Mouse (Mus musculus) limb, embryonic 15.5 days (tissue): Measurements from ENCODE around the gene Hist1h4k. TPM values are rescaled to one million over a fixed set of nuclear protein-coding genes. Genes with fewer than 3 reads are reported as not detected.
"Not testable (repeated sequence)": the region's sequence is repeated elsewhere in the genome, so short reads cannot be mapped to it uniquely, and the experiment has no call there.

Experiments
- ATAC-seq: fragments of 200-750 bp; cut with Nextera tagmentation; 2 replicates; pipeline ENCODE4 v1.8.0; 2017; ENCODE audit warnings: low read depth, moderate TSS enrichment; ENCODE audit not compliant: insufficient number of reproducible peaks, low FRiP score, low TSS enrichment
- H3K27ac ChIP-seq: fragments of 300-500 bp; sonication (generic); 2 replicates; pipeline ENCODE4 v1.5.1; 2015; ENCODE audit warnings: moderate library complexity, mild to moderate bottlenecking, inconsistent platforms
- H3K27me3 ChIP-seq: fragments of 300-500 bp; sonication (generic); 2 replicates; pipeline ENCODE4 v1.6.1; 2015; ENCODE audit warnings: inconsistent platforms
- H3K36me3 ChIP-seq: fragments of 300-500 bp; sonication (generic); 2 replicates; pipeline ENCODE4 v1.6.1; 2015; ENCODE audit warnings: inconsistent platforms
- H3K4me1 ChIP-seq: fragments of 300-500 bp; sonication (generic); 2 replicates; pipeline ENCODE4 v1.6.1; 2015; ENCODE audit warnings: inconsistent platforms
- H3K4me2 ChIP-seq: fragments of 300-500 bp; sonication (generic); 2 replicates; pipeline ENCODE4 v1.6.1; 2015; ENCODE audit warnings: mild to moderate bottlenecking, inconsistent platforms
- H3K4me3 ChIP-seq: fragments of 300-500 bp; sonication (generic); 2 replicates; pipeline ENCODE4 v1.5.1; 2015; ENCODE audit warnings: mild to moderate bottlenecking, inconsistent platforms
- H3K9ac ChIP-seq: fragments of 300-500 bp; sonication (generic); 2 replicates; pipeline ENCODE4 v1.6.1; 2015; ENCODE audit warnings: inconsistent platforms
- H3K9me3 ChIP-seq: fragments of 300-500 bp; sonication (generic); 2 replicates; pipeline ENCODE4 v1.6.1; 2016; ENCODE audit warnings: inconsistent platforms
- WGBS: fragments of 180-500 bp; shearing (Covaris S2); methylation state at CpG from one replicate; pipeline ENCODE4 v1.1.7; 2015; 5-methylcytosine and 5-hydroxymethylcytosine counted together
- polyA plus RNA-seq: library from polyadenylated mRNA; unstranded; fragments of >200 nt; fragmentation: Nextera tagmentation; extraction: Ambion mirVana; gene quantifications from 2 replicates; pipeline ENCODE4 v1.2.1, GENCODE M21; 2015

Hist1h4k gene
- polyA plus RNA-seq, 1 experiment from 2014 or later: 4.1 TPM

GRCm38 (mm10) chr13:21722993-21723836 lies 27.1 kb downstream of the Hist1h4k start:
- Histone ChIP-seq H3K27ac (no peak overlapping the region), H3K36me3 (no peaks in the 10 kb centered on the region), H3K4me1 (peaks cover 12% of the 10 kb centered on the region), H3K27me3 (no peaks in the 10 kb centered on the region), H3K4me2 (no peak overlapping the region), H3K9me3 (no peaks in the 10 kb centered on the region), H3K9ac (no peak overlapping the region), H3K4me3 (no peak overlapping the region)
- WGBS: 27% methylated on average over 5 of the region's 5 CpGs
- no peak for ATAC-seq

- H3K36me3 ChIP-seq: no peaks in the 10 kb centered on the region
- peaks cover 14% of the 10 kb centered on the region for H3K4me1 ChIP-seq
- 3% methylated on average over 11 of the region's 11 CpGs for WGBS
- H3K27ac ChIP-seq: peak overlapping the region; percentile 87
- peak overlapping the region; percentile 44 for H3K4me3 ChIP-seq
- H3K9ac ChIP-seq: 0 out of 2 replicates have a peak overlapping the region, but pooled peaks have one; percentile 23
- no peak for ATAC-seq
- no peaks in the 10 kb centered on the region for H3K9me3 ChIP-seq
- no peaks in the 10 kb centered on the region for H3K27me3 ChIP-seq
- peak overlapping the region; percentile 58 for H3K4me2 ChIP-seq
Measured at GRCm38 (mm10) chr13:21722373-21722925, 27.9 kb downstream of the Hist1h4k start.

- H3K4me1 ChIP-seq: peaks cover 17% of the 10 kb centered on the region
- peak; percentile 96 for ATAC-seq
- H3K9ac ChIP-seq: peak within 1 kb of the TSS; percentile 23; the same call in 1 of the 2 replicates
- peak within 1 kb of the TSS; percentile 58 for H3K4me2 ChIP-seq
- not testable (repeated sequence) for H3K36me3 ChIP-seq, H3K27me3 ChIP-seq, H3K9me3 ChIP-seq
- WGBS: under 1% methylated on average over 37 of the region's 37 CpGs
- H3K27ac ChIP-seq: peak within 1 kb of the TSS; percentile 87
- peak within 1 kb of the TSS; percentile 44 for H3K4me3 ChIP-seq
Measured at GRCm38 (mm10) chr13:21721757-21722372, 28.4 kb downstream of the Hist1h4k start, which contains the start of gene Hist1h2bm. TSS of gene Hist1h2bm (plus strand) at chr13:21722044.

GRCm38 (mm10) chr13:21721107-21721756 lies 29.1 kb downstream of the Hist1h4k start:
- not testable (repeated sequence) for H3K9me3 ChIP-seq, H3K27me3 ChIP-seq, ATAC-seq, H3K36me3 ChIP-seq
- H3K4me1 ChIP-seq: peaks cover 18% of the 10 kb centered on the region
- 2% methylated on average over 21 of the region's 44 CpGs for WGBS
- H3K4me3 ChIP-seq: peak overlapping the region; percentile 44
- H3K27ac ChIP-seq: peak overlapping the region; percentile 87
- peak overlapping the region; percentile 52 for H3K4me2 ChIP-seq
- H3K9ac ChIP-seq: peak overlapping the region; percentile 10; the same call in 1 of the 2 replicates

- Histone ChIP-seq H3K9me3 (no peaks in the 10 kb centered on the region), H3K36me3 (no peaks in the 10 kb centered on the region), H3K4me3 (peak overlapping the region; percentile 44), H3K4me1 (peaks cover 27% of the 10 kb centered on the region), H3K27me3 (no peaks in the 10 kb centered on the region), H3K4me2 (peak overlapping the region; percentile 52), H3K9ac (0 out of 2 replicates have a peak overlapping the region, but pooled peaks have one; percentile 29), H3K27ac (peak overlapping the region; percentile 80)
- ATAC-seq: no peak
- 56% methylated on average over 4 of the region's 4 CpGs for WGBS
Measured at GRCm38 (mm10) chr13:21718381-21719080, 31.8 kb downstream of the Hist1h4k start.

GRCm38 (mm10) chr13:21717397-21718357 lies 32.6 kb downstream of the Hist1h4k start, which contains the start of gene Hist1h3h:
TSS of gene Hist1h3h (plus strand) at chr13:21717659.
- H3K4me2 ChIP-seq: peak within 1 kb of the TSS; percentile 69
- ATAC-seq: peak; percentile 42; the same call in 1 of the 2 replicates
- under 1% methylated on average over 30 of the region's 56 CpGs for WGBS

GRCm38 (mm10) chr13:21716540-21717391 lies 33.5 kb downstream of the Hist1h4k start:
- H3K9me3 ChIP-seq, H3K36me3 ChIP-seq, ATAC-seq, H3K27me3 ChIP-seq: not testable (repeated sequence)
- Histone ChIP-seq H3K4me2 (peak overlapping the region; percentile 69), H3K27ac (peak overlapping the region; percentile 91), H3K4me1 (peaks cover 27% of the 10 kb centered on the region), H3K9ac (peak overlapping the region; percentile 47; the same call in 1 of the 2 replicates), H3K4me3 (peak overlapping the region; percentile 44)
- 0% methylated on average over 15 of the region's 38 CpGs for WGBS

More at GRCm38 (mm10) chr13:21717397-21718357, 32.6 kb downstream of the Hist1h4k start, which contains the start of gene Hist1h3h:
- Histone ChIP-seq H3K27ac (peak within 1 kb of the TSS; percentile 91), H3K4me3 (peak within 1 kb of the TSS; percentile 44), H3K4me1 (peaks cover 27% of the 10 kb centered on the region), H3K9ac (peak within 1 kb of the TSS; percentile 47; the same call in 1 of the 2 replicates)
- H3K27me3 ChIP-seq, H3K9me3 ChIP-seq, H3K36me3 ChIP-seq: not testable (repeated sequence)

GRCm38 (mm10) chr13:21715864-21716539 lies 34.3 kb downstream of the Hist1h4k start, which contains the start of the genes Hist1h2bl and Hist1h2ai:
TSS of gene Hist1h2bl (minus strand) at chr13:21716143.
TSS of gene Hist1h2ai (plus strand) at chr13:21716422.
- Histone ChIP-seq H3K4me3 (peak within 1 kb of the TSS; percentile 44), H3K27ac (peak within 1 kb of the TSS; percentile 91), H3K4me2 (peak within 1 kb of the TSS; percentile 69), H3K9ac (peak within 1 kb of the TSS; percentile 47), H3K4me1 (peaks cover 25% of the 10 kb centered on the region)
- peak; percentile 94 for ATAC-seq
- under 1% methylated on average over 38 of the region's 50 CpGs for WGBS
- H3K27me3 ChIP-seq, H3K36me3 ChIP-seq, H3K9me3 ChIP-seq: not testable (repeated sequence)
